27 mouse cellular contexts compared by ENCODE assay signal in the genomic region with DNA sequence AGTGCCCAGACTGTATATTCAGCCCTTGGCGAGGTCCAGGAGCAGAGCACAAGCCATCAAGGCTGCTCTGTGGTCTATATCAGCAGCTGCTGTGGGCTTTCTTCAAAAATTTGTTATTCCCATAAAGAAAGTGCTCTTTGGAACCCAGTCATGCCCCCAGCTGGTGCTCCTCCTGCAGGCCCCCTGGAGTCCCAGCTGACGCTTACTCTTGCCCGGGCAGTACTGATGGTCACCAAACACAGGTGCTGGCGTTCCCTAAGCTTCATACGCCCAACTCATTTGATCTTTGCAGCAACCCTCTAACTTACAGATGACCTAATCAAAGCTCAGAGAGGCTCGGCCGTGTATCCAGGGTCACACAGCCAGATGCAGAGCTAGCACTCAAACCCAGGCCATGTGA. TPM values are rescaled to one million over a fixed set of nuclear protein-coding genes. Genes with fewer than 3 reads are reported as not detected.
"Had no signal": no experiment of that assay in that cellular context is flagged by ENCODE, and none has a peak within 500 bp of the region (broad histone marks: within the 10 kb centered on the region; RNA-seq: fewer than 3 reads in every experiment).

No protein-coding gene starts in this region.

- H3K4me2 ChIP-seq: embryonic facial prominence, embryonic 12.5 days; embryonic facial prominence, embryonic 13.5 days; embryonic facial prominence, embryonic 15.5 days; forebrain, embryonic 12.5 days; forebrain, embryonic 13.5 days; forebrain, embryonic 15.5 days had no signal

- H3K36me3 ChIP-seq: forebrain, embryonic 15.5 days had no signal

- DNase-seq: cerebellum, adult 8-10 months; cerebellum, adult 9-10 months; cerebellum, adult 9-11 months; cerebellum, postnatal 10 days; cerebellum, postnatal 14 days; cerebellum, postnatal 25 days; cerebellum, postnatal 36 days; embryo, embryonic 11 days; forebrain, postnatal 0 days; gastrocnemius, adult 2 months; gastrocnemius, postnatal 10 days; gastrocnemius, postnatal 14 days; gastrocnemius, postnatal 25 days; gastrocnemius, postnatal 36 days; heart, adult 18-20 months; heart, adult 2 months had no signal

- H3K4me3 ChIP-seq: embryonic facial prominence, embryonic 10.5 days; embryonic facial prominence, embryonic 12.5 days; embryonic facial prominence, embryonic 13.5 days; embryonic facial prominence, embryonic 15.5 days; erythroblast, embryonic 14.5 days; forebrain, embryonic 10.5 days; forebrain, embryonic 12.5 days; forebrain, embryonic 13.5 days; forebrain, embryonic 15.5 days; gastrocnemius, adult 2 months; heart, adult 2 months had no signal

- H3K27me3 ChIP-seq: embryonic facial prominence, embryonic 12.5 days; embryonic facial prominence, embryonic 13.5 days; embryonic facial prominence, embryonic 15.5 days; forebrain, embryonic 12.5 days; forebrain, embryonic 13.5 days; forebrain, embryonic 15.5 days had no signal

RNA-seq across cellular contexts. Expression of a gene that starts 27.5 kb away (rescaled TPM):
- polyA plus RNA-seq: cortical plate, adult 2 months; frontal cortex, adult 2 months; heart, adult 2 months had no signal
